Mouse (Mus musculus) heart, adult 2 months (tissue): ENCODE measurements around the gene Trak1.

Experiments
- CTCF ChIP-seq: fragments of 200-600 bp; IDR thresholded peaks from 2 replicates; pipeline ENCODE4 v1.8.1; 2022; ENCODE audit warnings: antibody characterized with exemption, mild to moderate bottlenecking, moderate library complexity
- POLR2A ChIP-seq: fragments of 200-500 bp; IDR thresholded peaks from 2 replicates; pipeline ENCODE4 v1.6.1; 2011; ENCODE audit warnings: mild to moderate bottlenecking, low read depth, low read length, control low read depth; ENCODE audit not compliant: insufficient read depth

GRCm38 (mm10) chr9:121394882-121395281 lies 97.6 kb downstream of the Trak1 start:
- TF ChIP-seq POLR2A (no peak), CTCF (no peak)
